Mouse (Mus musculus) kidney, adult 2 months (tissue): ENCODE measurements at regions not wholly inside any gene's neighbourhood (a gene's known extent, or its start where the extent isn't known, plus 50 kb on each side); places are given as distances from the start of the nearest gene placed in this dataset.

Source experiments
- CTCF ChIP-seq: fragments of 200-500 bp; conservative IDR thresholded peaks from 2 replicates; pipeline ENCODE4 v1.5.1; 2011; ENCODE audit warnings: low read depth, mild to moderate bottlenecking, control low read depth, low read length, moderate library complexity, mixed read lengths; ENCODE audit not compliant: insufficient read depth, insufficient read length
- POLR2A ChIP-seq: fragments of 200-500 bp; IDR thresholded peaks from one replicate; pipeline ENCODE4 v1.6.1; 2011; ENCODE audit warnings: low read depth, low read length, control low read depth

DNA sequence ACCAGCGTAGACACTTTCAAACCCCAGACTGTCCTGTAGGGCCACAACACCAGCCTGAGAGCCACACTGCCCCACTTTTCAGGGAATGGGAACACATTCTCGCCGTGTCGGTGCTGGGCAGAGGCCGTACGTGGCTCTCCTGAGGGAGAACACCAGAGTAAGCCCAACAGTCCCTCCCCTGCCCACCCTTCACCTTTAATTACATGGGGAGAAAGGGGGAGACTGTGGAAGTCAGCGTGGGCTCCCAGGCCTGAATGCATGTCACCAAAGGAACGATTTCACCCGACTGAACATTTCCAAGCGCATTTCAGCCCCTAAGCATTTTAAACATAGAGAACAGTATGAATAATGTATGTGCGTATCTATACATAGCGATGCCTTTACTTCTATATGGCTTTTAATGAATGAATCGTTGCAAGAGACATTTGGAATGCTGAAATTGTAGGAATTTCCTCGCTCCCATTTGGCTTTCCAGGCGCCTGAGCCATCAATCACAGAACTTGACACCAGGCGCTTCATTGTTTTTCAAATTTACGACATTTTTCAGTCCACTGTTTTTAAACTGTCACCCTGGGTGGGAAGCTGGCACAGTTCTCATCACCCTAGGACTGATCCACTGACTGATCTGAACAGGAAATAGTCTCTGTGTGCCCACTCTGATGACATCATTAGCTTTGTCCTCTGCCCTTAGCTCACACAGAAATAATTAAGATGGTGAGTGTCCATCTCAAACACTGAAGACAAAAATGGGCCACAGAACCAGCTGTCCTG is 152.3 kb downstream of the Atp23 start:
- TF ChIP-seq CTCF (no peak), POLR2A (no peak)
